Mouse (Mus musculus): ENCODE measurements around the gene Bahcc1. TPM values are rescaled to one million over a fixed set of nuclear protein-coding genes. Genes with fewer than 3 reads are reported as not detected.

Gene Bahcc1
- total RNA-seq, 4 experiments from 2014 or later, result 6.2 to 12.6 (median 9.3) TPM

GRCm38 (mm10) chr11:120228116-120228890 is 4.4 kb upstream of the Bahcc1 start:
- DNase-seq (ENCODE audit: low spot score), result no peak

- DNase-seq (ENCODE audit: low spot score), result no peak
These were observed 3.8 kb upstream of the Bahcc1 start for GRCm38 (mm10) chr11:120228911-120229437.

GRCm38 (mm10) chr11:120229861-120230751 is 2.6 kb upstream of the Bahcc1 start:
- peak; percentile 79 for DNase-seq (ENCODE audit: low spot score)

DNA sequence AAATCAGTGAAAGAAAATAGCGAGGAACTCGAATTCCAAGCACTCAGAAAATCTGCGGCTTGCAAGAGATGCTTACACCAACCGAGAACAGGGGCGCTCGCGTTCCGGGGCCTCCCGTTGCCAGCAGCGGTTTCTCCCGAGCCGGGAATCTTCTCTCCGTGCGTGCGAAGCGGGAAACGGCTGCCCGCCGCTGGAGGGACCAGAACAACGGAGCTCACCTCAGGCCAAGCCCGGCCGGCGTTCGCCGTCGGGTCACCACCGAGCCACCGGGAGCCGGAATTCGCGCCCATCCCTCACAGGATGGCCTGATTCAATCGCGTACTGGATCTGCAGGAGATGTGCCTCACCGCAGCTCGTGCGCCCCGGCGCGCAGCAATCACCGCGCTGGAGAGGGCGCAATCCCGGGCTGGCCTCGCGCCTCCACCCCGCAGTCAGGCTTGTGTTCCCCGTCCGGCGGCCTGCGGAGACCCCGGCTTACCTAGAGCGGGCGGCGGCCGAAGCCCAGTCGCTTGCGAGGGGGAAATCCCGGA is 1.8 kb upstream of the Bahcc1 start:
- DNase-seq (ENCODE audit: low spot score), result no peak

- peak; percentile 100 for DNase-seq (ENCODE audit: low spot score)
These were observed 1.4 kb upstream of the Bahcc1 start for GRCm38 (mm10) chr11:120231379-120231778.

- DNase-seq (ENCODE audit: low spot score), result no peak
These were observed 841 bp downstream of the Bahcc1 start for GRCm38 (mm10) chr11:120233441-120234135.

GRCm38 (mm10) chr11:120234136-120234775 is 1.5 kb downstream of the Bahcc1 start:
- DNase-seq (ENCODE audit: low spot score), result no peak

GRCm38 (mm10) chr11:120234776-120235181 is 2.0 kb downstream of the Bahcc1 start:
- no peak for DNase-seq (ENCODE audit: low spot score)

DNA sequence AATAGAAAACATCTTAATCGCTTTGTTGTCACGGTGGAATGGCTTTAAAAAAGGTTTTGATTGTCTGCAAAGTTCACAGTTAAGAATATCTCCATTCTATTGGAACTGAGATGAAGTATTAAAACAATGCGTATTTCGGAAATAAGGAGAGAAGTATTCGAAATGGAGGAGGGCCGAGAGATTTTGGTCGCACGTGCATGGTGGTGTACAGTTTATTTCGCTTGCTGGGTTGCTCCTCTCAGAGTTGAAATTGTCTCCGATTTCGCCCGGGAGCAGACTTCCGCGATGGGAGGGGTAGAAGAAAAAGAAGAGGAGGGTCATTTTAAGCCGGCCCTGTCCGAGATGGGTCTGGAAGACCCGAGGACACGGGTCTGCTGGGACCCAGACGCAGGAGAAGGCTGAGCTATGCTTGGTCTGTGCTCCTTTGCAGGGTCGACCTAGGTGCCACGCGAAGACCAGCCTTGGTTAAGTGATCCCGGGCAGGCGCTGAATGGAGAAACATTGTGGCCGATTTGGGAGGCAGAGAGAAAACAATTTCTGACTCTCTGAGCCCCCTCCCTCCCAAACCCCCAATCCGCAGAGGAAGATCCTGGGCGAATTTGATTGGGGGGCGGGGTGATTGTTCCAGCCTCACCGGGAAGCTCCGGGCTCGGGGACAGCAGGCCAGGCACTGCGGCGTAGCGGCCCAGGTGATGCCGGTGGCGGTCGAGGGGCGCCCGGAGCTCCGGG is 2.8 kb downstream of the Bahcc1 start:
- no peak for DNase-seq (ENCODE audit: low spot score)

DNA sequence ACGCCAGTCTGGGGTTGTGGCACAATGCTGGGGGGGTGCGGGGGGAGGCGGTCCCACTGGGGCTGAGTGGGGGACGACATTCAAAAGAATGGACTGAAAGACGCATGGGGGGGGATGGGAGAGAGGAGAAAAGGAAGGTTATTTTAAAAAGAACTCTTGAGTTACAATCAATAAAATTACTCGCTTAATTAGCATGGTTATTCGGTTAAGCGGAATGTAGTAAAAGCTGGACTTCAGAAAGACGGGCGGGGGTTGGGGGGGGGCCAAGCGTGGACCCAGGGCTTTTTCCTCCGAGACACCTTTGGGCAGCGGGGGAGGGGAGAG is 3.3 kb downstream of the Bahcc1 start:
- DNase-seq (ENCODE audit: low spot score), result no peak

GRCm38 (mm10) chr11:120236438-120237165 is 3.9 kb downstream of the Bahcc1 start:
- DNase-seq (ENCODE audit: low spot score), result no peak

DNA sequence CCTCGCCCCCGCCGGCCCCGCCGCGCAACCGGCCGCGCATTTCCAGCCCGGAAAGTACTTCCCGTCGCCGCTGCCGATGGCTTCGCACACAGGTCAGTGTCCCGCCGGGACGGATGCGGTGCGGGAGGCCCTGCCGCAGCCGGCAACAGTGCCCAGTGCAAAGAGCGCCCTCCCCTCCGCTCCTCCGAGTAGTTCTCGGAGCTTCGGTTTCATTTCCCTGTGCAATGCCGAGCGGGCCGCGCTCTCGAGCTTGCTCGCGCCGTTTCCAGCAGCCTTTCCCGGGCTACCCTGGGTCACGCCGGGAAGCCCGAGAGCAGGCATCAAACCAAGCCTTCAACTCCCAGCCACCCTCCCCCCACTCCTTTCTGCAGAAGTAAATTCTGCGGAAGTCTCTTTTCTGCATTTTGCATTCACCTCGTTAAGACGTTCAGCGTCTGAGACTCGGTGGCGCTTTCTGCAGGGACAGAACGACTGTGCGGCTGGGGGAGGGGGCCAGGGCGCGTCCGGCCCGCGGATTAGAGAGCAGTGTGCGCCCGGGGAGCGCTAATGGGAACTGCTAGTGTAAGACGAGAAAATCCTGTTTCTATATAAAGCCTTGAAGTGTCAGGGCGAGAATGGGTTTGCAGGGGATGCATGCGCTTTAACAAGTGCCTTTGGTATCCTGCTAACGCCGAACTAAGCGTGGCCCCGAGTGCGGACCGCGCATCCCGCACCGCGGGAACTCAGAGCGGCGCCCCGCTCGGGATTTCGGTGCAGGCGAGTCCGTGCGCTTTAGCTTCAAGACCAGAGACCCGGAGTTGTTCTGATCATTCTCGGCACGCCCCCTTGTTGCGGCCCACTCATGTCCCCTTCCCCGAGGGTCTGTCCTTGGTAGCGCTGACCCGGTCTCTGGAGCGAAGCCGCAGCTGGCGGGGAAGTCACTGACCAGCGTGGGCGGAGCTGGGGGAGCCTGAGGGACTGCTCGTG is 4.7 kb downstream of the Bahcc1 start:
- no peak for DNase-seq (ENCODE audit: low spot score)

- no peak for DNase-seq (ENCODE audit: low spot score)
These were observed 5.6 kb downstream of the Bahcc1 start for GRCm38 (mm10) chr11:120238306-120238705.

DNA sequence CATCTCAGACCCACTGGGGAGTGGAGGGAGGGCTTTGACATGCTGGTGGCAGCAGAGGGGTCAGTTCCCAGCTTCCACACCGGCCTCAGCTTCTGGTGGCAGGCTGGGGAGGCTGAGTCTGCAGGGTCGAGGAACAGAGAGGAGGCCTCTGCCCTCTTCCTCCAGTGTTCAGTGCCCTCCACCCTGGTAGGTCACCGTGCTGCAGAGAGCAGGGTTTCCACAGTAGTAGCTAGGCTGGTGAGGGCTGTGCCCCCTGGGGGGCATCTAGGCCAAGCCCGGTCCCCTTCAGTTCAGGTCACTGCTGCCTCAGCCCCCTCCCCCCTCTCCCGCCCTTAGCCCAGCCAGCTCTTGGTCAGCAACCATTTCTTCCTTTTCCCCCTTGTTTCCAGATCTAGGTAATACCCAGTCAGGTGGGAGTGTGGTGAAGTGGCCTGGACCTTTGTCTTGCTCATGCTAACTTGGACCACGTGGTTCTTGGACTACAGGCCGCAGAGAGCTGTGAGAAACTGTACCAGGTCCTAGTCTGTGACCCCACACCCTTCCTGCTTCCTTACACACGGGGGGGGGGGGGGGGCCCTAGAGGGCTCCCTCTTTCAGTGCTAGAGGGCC is 6.1 kb downstream of the Bahcc1 start:
- no peak for DNase-seq (ENCODE audit: low spot score)

- no peak for DNase-seq (ENCODE audit: low spot score)
These were observed 6.8 kb downstream of the Bahcc1 start for GRCm38 (mm10) chr11:120239581-120239991.

DNA sequence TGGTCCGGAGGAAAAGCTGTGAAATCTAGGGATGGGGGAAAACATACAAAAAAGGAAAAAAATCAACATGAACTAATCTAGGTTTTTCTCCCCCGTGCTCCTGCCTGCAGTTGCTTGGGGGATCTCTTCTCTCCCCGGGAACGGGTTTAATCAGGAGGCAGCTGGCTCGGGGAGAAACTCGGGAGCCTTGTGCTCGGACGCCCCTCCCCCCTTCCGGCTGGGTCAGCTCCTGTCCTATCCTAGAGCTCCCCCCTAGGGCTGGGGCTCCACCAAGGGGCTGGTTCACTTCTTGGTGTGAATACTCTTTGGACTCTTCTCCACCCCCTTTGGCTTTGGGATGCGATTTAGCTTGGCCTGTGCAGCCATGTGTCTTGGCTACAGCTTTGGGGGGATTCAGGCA is 7.5 kb downstream of the Bahcc1 start:
- DNase-seq (ENCODE audit: low spot score), result peak; percentile 72

- no peak for DNase-seq (ENCODE audit: low spot score)
These were observed 8.5 kb downstream of the Bahcc1 start for GRCm38 (mm10) chr11:120240941-120241890.
